Mouse (Mus musculus): Measurements from ENCODE around the gene Epb41l1.
A peak's percentile ranks its signal among the peaks of the same experiment; 100 is the strongest.
"Not testable (repeated sequence)": the region's sequence is repeated elsewhere in the genome, so short reads cannot be mapped to it uniquely, and the experiment has no call there.

Gene Epb41l1

GRCm38 (mm10) chr2:156490176-156490575, 69.5 kb downstream of the Epb41l1 start:
- peak; percentile 66 to 70 for DNase-seq

DNA sequence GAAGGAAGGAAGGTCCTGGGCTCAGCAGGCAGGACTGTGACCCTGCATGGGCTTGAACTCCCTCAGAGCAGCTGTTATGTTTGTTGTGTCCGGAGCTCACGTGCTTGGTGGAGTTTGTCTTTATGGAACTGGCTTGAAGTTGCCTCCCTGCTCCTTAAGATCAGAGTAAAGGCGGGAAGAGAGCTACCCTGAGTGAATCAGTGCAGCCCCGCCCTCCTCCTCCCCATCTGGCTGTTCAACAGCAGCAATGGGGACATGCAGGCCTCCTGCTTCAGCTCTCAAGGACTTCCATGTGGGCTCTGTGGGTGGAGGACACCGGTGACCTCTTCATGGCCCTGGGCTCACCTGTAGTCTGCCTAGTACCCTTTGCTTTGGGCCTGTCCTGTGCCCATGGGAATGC, 71.1 kb downstream of the Epb41l1 start:
- no peak for DNase-seq

- DNase-seq = no peak
Measured at GRCm38 (mm10) chr2:156493766-156494165, 73.1 kb downstream of the Epb41l1 start.

GRCm38 (mm10) chr2:156494465-156494864, 73.8 kb downstream of the Epb41l1 start:
- DNase-seq = no peak

GRCm38 (mm10) chr2:156494875-156495274, 74.2 kb downstream of the Epb41l1 start:
- peak; percentile 92 to 94 for DNase-seq

DNA sequence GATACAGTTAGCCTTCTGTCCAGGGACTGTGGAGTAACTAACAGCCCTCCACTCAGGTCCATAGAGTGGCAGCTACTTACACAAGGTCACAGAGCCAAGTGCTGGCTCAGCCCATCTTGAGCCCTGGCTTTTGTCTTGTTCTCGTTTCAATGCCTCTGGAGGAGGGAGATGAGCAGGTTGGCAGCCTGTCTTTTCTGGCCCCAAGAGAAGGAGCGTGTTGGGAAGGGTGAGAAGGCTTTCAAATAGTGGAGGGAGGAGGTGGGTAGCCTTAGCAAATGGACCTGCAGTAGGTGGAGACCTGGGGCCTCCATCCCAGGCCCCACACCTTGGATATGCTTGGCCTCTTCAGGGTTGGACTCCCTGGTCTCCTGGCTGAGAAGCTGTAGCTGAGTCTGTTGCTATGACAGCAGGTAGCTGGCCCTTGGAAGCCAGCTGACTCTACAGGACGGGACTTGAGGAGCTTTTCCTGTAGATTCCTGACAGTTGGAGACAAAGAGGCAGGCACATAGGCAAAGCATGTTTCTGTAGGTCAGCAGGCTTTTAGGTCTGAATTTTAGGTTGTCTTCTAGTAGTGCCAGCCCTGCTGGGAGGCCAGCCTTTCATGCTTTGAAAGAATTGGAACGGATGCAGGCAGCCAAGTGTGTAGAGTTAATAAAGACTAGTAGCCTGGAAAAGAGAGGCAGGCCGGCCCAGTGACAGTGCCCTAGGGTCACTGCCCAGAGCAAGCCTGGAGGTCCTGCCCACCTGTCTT, 76.3 kb downstream of the Epb41l1 start:
- peak; percentile 57 to 61 for DNase-seq

DNA sequence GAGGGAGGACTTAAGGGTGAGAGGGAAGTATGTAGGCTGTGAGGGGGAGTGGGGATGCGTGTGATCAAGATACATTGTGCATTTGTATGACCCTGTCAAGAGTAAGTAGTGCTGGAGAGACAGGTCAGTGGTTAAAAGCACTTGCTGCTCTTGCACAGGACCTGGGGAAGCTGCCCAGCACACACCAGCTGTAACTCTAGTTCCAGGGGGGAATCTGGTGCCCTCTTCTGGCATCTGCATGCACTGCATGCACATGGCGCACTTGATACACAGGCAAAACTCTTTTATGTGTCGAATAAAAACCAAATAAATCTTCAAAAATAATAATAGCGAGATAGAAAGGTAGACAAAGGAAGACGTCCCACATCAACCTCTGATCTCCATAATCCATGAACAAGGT, 77.2 kb downstream of the Epb41l1 start:
- peak; percentile 71 to 83 for DNase-seq

DNA sequence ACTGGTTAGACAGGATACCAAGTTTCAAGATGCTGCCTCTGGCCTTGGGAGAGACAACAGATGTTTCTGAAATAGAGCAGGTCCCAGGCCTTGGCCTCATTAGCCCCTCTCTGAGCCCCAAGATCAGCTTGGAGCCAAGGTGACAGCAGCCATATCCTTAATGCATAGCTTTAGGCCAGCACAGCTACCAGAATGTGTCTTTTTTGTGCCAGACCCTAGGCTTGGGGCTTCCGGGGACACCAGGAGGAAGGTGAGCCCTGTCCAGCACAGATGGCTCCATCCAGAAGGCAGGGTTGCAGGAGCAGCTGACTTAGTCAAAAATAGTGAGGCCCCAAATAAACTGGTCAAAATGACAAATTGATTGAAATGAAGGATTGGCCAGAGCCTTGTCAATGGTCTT, 80.3 kb downstream of the Epb41l1 start:
- no peak for DNase-seq

DNA sequence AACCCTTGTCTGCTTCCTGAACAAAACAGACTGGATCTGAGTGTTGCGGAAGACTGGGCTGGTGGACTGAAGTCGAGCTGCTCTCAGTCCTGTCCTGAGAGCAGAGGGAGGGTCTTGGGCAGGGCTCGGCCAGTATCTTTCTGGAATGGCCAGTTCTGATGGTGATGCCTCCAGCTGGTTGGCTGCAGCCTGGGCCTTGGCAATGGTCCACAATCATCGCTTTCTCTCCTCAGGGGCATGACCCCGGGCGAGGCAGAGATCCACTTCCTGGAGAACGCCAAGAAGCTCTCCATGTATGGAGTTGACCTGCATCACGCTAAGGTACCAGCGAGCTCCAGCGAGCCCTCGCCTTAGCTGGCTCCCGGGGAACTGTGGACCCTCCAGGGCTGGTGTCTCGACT, 84.8 kb downstream of the Epb41l1 start:
- DNase-seq = no peak

DNA sequence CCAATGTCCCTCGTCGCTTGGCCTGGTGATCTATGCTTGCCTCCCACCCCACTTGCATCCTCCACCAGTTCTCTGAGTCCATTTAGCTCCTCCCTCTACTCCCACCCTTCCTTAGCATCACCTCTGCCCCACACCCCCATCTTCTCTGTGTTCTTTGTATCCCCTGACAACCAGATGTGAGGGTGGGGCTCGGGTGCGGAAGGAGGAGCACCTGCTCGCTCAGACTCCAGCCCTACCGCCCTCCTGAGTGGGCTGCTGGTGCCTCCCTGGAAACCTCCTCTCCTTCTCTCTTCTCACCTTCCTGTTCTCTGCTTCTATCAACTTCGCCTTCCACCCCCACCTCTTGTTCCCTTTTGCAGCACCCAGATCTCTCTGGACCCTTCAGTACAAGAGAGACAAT, 91.3 kb downstream of the Epb41l1 start:
- no peak for DNase-seq

- no peak for DNase-seq
Measured at GRCm38 (mm10) chr2:156512561-156512960, 91.9 kb downstream of the Epb41l1 start.

- no peak for DNase-seq
Measured at GRCm38 (mm10) chr2:156515102-156515501, 94.4 kb downstream of the Epb41l1 start.

GRCm38 (mm10) chr2:156515565-156516185, 95.0 kb downstream of the Epb41l1 start:
- DNase-seq = peak; percentile 85 to 91

DNA sequence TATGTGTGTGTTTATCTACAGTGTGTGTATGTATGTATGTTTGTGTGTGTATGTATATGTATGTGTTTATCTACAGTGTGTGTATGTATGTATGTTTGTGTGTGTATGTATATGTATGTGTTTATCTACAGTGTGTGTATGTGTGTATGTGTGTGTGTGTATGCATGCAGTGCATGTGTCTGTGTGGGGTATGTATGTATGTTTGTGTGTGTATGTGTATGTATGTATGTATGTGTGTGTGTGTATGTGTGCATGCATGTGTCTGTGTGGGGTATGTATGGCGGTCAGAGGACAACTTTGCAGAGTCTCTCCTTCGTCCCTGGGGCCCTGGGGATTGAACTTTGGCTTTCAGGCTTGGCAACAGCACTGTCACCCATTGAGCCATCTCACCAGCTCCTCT, 96.0 kb downstream of the Epb41l1 start:
- not testable (repeated sequence) for DNase-seq

GRCm38 (mm10) chr2:156518306-156518705, 97.6 kb downstream of the Epb41l1 start:
- no peak for DNase-seq

- no peak for DNase-seq
Measured at GRCm38 (mm10) chr2:156519584-156519983, 98.9 kb downstream of the Epb41l1 start.

DNA sequence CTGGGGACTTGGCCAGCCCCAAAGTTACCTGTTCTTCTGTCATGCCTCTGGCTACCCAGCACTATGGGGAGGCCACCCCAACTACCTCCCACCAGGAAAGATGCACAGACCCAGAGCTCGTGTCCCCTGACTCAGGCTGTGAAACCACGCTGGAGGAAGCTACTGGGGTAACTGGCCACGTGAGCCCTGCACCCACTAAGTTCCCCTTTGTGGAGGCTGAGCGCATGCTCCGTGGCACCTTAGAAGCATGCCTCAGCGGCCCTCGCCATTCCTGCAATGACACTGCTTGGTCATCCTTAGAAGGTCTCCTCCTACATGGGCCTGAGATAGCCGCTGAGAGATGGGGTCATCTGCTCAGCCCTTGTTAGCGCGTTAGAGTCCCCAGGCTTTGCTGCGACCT, 102.3 kb downstream of the Epb41l1 start:
- no peak for DNase-seq

- DNase-seq = no peak
Measured at GRCm38 (mm10) chr2:156524078-156524477, 103.4 kb downstream of the Epb41l1 start.

GRCm38 (mm10) chr2:156529726-156530125, 109.0 kb downstream of the Epb41l1 start:
- DNase-seq = peak; percentile 26 to 37

DNA sequence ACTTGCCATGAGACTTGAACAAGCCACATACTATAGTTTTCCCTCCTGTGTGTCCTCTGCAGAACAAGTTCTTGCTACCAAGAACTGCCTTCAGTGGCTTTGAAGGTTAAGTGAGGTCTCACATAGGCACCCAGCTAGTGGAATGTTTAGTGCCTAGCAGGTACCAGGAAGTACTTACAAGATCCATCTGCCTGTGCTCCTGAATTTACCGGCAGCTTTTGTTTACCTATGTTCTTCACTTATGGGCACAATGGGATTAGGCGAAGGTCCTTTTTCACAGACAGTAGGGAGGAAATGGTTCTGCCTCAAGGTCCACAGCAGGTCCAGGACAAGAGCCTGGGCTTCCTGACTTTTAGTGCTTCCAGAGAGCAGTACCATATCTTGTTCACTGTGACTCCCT, 112.5 kb downstream of the Epb41l1 start:
- no peak for DNase-seq

DNA sequence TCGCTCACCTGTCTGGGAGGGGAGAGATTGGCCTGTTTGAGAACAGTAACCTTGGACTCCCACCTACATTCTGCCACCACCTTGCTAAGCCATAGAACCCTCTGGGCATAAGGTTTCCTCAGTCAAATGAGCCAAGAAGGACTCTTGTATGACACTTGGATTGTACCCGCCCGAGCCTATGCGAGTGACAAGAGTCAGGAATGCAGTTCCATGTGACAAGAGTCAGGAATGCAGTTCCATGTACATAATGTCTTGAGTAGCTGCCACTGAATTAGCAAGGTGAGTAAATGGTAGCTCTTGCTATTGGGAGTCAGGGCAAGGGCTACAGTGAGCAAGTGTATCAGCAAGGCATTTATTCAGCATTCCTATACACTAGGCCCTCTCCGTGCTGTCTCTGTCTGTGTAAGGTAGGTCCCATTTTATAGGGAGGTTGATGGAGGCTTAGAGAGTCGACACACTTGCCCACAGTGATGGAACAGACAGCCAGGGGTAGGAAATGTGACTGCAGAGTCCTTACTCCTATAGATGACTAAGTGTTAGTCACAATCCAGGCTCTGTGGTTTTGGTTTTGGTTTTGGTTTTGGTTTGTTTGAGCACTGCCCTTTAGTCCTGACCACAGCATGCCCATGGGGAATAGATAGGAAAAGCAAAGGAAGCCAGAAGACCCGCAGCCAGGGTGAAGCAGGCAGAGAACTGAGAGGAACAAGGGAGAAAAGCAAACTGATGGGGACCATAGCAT, 118.3 kb downstream of the Epb41l1 start:
- no peak for DNase-seq

DNA sequence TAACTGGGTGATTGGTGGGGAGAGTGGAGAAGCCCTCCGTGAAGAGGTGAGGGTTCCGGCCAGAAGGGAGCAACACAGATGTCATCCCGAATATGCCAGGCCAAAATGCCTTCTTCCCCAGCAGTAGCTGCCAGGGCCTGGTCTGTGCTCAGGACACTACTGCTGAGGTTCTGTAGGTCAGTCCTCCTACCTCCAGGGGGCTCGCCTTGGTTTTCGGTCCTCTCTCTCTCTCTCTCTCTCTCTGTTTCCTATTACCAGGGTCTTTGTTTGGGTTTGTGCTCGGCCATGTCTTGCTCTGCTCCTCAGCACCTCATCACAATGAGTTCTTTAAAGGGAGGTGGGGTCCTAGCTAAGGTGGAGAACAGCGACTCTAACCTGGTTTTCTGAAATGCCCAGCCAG, 120.3 kb downstream of the Epb41l1 start:
- DNase-seq = no peak

DNA sequence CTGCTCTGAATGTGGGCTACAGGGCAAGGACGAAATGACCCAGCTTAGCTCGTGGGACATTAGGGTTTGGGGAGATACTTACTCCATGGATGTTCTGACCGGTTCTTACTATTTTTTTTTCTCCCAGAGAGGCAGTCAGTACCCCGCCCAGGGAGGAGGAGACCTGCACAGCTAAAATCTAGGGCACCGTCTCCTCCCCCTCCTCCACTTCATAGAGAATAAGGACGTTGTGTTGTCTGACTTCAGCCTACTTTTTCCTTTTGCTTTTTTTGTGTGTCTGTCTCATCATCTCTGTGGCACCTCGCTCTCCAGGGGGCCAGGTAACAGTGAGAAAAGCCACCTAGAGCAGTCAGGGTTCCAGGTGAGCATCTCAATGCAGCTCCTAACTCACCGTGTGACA, 121.7 kb downstream of the Epb41l1 start:
- no peak for DNase-seq

- no peak for DNase-seq
Measured at GRCm38 (mm10) chr2:156543804-156544203, 123.1 kb downstream of the Epb41l1 start.
